Mouse (Mus musculus): ENCODE measurements at regions not wholly inside any gene's neighbourhood (a gene's known extent, or its start where the extent isn't known, plus 50 kb on each side); places are given as distances from the start of the nearest gene placed in this dataset.
A peak's percentile ranks its signal among the peaks of the same experiment; 100 is the strongest.

DNA sequence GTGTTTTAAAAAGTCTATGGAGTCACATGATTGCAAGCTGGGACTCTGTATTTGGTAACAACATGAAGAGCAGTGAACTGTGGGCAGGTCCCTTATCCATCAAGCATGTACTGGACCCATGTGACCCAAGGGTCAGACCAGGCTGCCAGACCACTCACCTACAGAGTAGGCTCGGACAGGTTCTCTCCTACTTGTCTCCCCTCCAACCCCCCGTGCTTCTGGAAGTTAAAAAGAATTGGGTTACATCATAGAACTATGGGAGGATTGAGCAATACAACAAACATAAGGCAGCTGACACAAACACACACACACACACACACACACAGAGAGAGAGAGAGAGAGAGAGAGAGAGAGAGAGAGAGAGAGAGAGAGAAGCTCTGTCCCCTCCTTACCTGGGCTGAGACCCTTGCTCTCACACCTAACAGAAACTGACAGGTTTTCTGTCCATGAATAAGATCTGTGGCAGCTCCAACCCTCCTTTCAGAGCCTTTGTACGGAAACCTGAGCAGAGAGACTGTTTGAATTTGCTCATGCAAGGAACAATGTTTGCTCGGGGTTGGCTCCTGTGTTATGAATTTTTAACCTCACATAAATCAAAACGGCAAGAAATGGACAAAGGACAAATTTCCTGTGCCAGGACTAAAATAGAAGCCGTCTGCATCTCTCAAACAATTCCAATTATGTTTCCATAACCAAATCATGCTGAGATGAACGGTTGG, 159.0 kb upstream of the Arl4c start:
- Histone ChIP-seq H3K36me3 (ENCODE audit: control insufficient read depth, insufficient read depth, low read length) (no peaks in the 10 kb centered on the region), H3K4me3 (ENCODE audit: insufficient read depth, low read depth, low read length) (peak overlapping the region; percentile 16; the same call in 1 of the 2 replicates), H3K27ac (ENCODE audit: insufficient read depth, low read depth, low read length) (peak overlapping the region; percentile 60), H3K27me3 (replicated peaks; ENCODE audit: control insufficient read depth, insufficient read depth, low read length) (no peaks in the 10 kb centered on the region), H3K4me1 (ENCODE audit: control insufficient read depth, insufficient read depth, low read length) (peaks cover 8% of the 10 kb centered on the region; the same call in 1 of the 2 replicates)
- WGBS: 29% methylated on average over 7 of the region's 7 CpGs
- TF ChIP-seq POLR2A (IDR thresholded peaks at IDR 0.05; ENCODE audit: low read depth, low read length) (no peak), CTCF (conservative IDR thresholded peaks at IDR 0.05; ENCODE audit: insufficient read depth, insufficient read length, low read depth, low read length) (no peak)
- peak; percentile 65 for DNase-seq

- no peaks in the 10 kb centered on the region for H3K36me3 ChIP-seq (ENCODE audit: control insufficient read depth, insufficient read depth, low read length)
- peaks cover 8% of the 10 kb centered on the region; the same call in 1 of the 2 replicates for H3K4me1 ChIP-seq (ENCODE audit: control insufficient read depth, insufficient read depth, low read length)
- no peak for DNase-seq
- H3K27ac ChIP-seq (ENCODE audit: insufficient read depth, low read depth, low read length): peak overlapping the region; percentile 60
- 56% methylated on average over 4 of the region's 4 CpGs for WGBS
- H3K27me3 ChIP-seq (replicated peaks; ENCODE audit: control insufficient read depth, insufficient read depth, low read length): no peaks in the 10 kb centered on the region
- TF ChIP-seq CTCF (conservative IDR thresholded peaks at IDR 0.05; ENCODE audit: insufficient read depth, insufficient read length, low read depth, low read length) (no peak), POLR2A (IDR thresholded peaks at IDR 0.05; ENCODE audit: low read depth, low read length) (no peak)
- no peak overlapping the region for H3K4me3 ChIP-seq (ENCODE audit: insufficient read depth, low read depth, low read length)
Observed at GRCm38 (mm10) chr1:88861590-88861935, 159.5 kb upstream of the Arl4c start.

DNA sequence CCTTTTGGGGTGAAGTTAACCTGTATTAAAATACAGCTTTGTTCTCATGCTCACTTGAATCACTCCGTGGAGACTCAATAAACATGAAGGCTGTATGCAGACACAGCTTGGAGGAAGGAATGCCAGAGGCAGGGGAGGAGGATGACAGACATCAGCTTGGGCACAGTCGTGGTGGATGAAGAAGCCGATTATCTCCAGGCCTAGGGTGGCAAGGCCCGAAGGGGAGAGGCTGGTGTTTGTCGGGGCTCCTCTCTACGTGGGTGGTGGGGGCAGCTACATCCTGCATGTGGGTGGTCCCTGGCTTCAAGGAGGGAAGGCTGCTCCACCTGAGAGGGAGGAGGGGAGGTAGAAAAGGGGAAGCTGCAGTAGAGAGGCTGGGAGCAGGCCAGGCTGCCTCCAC, 163.4 kb upstream of the Arl4c start:
- H3K4me3 ChIP-seq (ENCODE audit: insufficient read depth, low read depth, low read length): no peak overlapping the region
- no peaks in the 10 kb centered on the region for H3K27me3 ChIP-seq (replicated peaks; ENCODE audit: control insufficient read depth, insufficient read depth, low read length)
- DNase-seq: no peak
- H3K27ac ChIP-seq (ENCODE audit: insufficient read depth, low read depth, low read length): no peak overlapping the region
- TF ChIP-seq POLR2A (IDR thresholded peaks at IDR 0.05; ENCODE audit: low read depth, low read length) (no peak), CTCF (conservative IDR thresholded peaks at IDR 0.05; ENCODE audit: insufficient read depth, insufficient read length, low read depth, low read length) (no peak)
- no peaks in the 10 kb centered on the region for H3K36me3 ChIP-seq (ENCODE audit: control insufficient read depth, insufficient read depth, low read length)
- peaks cover 8% of the 10 kb centered on the region; the same call in 1 of the 2 replicates for H3K4me1 ChIP-seq (ENCODE audit: control insufficient read depth, insufficient read depth, low read length)
- WGBS: 71% methylated on average over 6 of the region's 6 CpGs

DNA sequence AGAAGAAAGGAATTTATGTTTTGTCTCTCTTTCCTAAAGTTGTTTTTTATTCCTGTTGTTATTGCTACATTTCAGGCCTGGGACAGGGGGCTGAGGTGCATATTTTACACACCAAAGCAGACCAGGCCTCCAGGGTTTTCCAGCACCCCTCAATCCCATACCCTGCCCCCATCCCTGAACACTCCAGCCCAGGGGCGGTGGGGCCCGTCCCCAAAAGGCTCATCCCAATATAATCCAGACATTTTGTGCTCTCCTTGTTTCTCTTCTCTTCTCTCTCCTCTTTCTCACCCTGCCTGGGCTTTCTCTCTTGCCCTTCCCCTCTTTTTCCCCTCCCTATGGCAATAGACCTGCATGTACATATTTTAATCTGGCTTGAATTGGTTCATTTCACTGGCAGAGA, 164.6 kb upstream of the Arl4c start:
- 95% methylated on average over 2 of the region's 2 CpGs for WGBS
- H3K27me3 ChIP-seq (replicated peaks; ENCODE audit: control insufficient read depth, insufficient read depth, low read length): no peaks in the 10 kb centered on the region

GRCm38 (mm10) chr1:88867138-88867537, 165.1 kb upstream of the Arl4c start:
- DNase-seq: no peak
- no peaks in the 10 kb centered on the region for H3K27me3 ChIP-seq (replicated peaks; ENCODE audit: control insufficient read depth, insufficient read depth, low read length)
- no peak overlapping the region for H3K4me3 ChIP-seq (ENCODE audit: insufficient read depth, low read depth, low read length)
- WGBS: 74% methylated on average over 3 of the region's 3 CpGs
- H3K4me1 ChIP-seq (ENCODE audit: control insufficient read depth, insufficient read depth, low read length): no peaks in the 10 kb centered on the region
- H3K27ac ChIP-seq (ENCODE audit: insufficient read depth, low read depth, low read length): no peak overlapping the region
- H3K36me3 ChIP-seq (ENCODE audit: control insufficient read depth, insufficient read depth, low read length): no peaks in the 10 kb centered on the region
- no peak for TF ChIP-seq CTCF (conservative IDR thresholded peaks at IDR 0.05; ENCODE audit: insufficient read depth, insufficient read length, low read depth, low read length)
- TF ChIP-seq POLR2A (IDR thresholded peaks at IDR 0.05; ENCODE audit: low read depth, low read length): no peak

More for the DNA sequence above, 164.6 kb upstream of the Arl4c start:
- no peak overlapping the region for H3K27ac ChIP-seq (ENCODE audit: insufficient read depth, low read depth, low read length)
- H3K36me3 ChIP-seq (ENCODE audit: control insufficient read depth, insufficient read depth, low read length): no peaks in the 10 kb centered on the region
- no peak for DNase-seq
- TF ChIP-seq CTCF (conservative IDR thresholded peaks at IDR 0.05; ENCODE audit: insufficient read depth, insufficient read length, low read depth, low read length) (no peak), POLR2A (IDR thresholded peaks at IDR 0.05; ENCODE audit: low read depth, low read length) (no peak)
- no peak overlapping the region for H3K4me3 ChIP-seq (ENCODE audit: insufficient read depth, low read depth, low read length)
- no peaks in the 10 kb centered on the region for H3K4me1 ChIP-seq (ENCODE audit: control insufficient read depth, insufficient read depth, low read length)

DNA sequence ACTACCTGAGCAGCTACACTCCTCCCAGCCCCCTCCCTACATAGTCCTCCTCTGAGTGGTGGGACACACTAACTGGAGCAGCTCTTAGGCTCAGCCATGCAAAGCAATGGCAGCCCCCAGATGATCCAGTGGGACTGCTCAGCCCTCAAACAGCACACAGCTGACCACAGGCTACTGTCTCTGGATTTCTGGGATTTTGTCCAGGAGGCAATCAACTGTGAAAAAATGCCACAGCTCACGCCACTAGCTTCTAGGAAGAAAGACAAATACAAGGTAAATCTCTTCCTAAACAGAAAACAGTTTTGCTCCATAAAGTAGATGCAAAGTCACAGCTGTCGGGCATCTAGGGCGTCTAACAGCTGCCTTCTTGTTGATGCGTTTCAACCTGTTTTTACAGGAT, 167.9 kb upstream of the Arl4c start:
- H3K27ac ChIP-seq (ENCODE audit: insufficient read depth, low read depth, low read length): no peak overlapping the region
- no peaks in the 10 kb centered on the region for H3K36me3 ChIP-seq (ENCODE audit: control insufficient read depth, insufficient read depth, low read length)
- H3K27me3 ChIP-seq (replicated peaks; ENCODE audit: control insufficient read depth, insufficient read depth, low read length): no peaks in the 10 kb centered on the region
- 36% methylated on average over 4 of the region's 4 CpGs for WGBS
- no peak overlapping the region for H3K4me3 ChIP-seq (ENCODE audit: insufficient read depth, low read depth, low read length)
- TF ChIP-seq CTCF (conservative IDR thresholded peaks at IDR 0.05; ENCODE audit: insufficient read depth, insufficient read length, low read depth, low read length) (no peak), POLR2A (IDR thresholded peaks at IDR 0.05; ENCODE audit: low read depth, low read length) (no peak)
- 0 out of 2 replicates have a peak, but pooled peaks cover under 1% of the 10 kb centered on the region for H3K4me1 ChIP-seq (ENCODE audit: control insufficient read depth, insufficient read depth, low read length)
- peak; percentile 81 for DNase-seq

DNA sequence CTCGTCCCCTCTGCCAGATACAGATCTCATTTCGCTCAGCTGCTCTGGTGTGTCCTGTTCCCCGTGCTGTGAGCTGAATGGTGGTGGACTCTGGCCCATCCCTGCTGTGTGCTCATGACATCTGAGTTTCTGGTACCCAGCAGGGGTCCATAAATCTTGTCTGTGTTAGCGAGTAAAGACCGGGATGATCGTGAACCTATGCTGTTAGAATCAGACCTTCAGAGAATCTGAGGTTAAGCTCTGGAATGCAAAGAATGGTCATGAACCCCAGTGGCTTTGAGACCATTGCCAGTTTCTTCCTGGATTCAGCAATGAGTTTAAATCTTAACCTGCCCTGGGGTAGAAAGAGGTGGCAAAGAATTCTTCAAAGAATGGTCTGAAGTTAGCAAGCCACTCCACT, 173.3 kb upstream of the Arl4c start:
- TF ChIP-seq CTCF (conservative IDR thresholded peaks at IDR 0.05; ENCODE audit: insufficient read depth, insufficient read length, low read depth, low read length) (no peak), POLR2A (IDR thresholded peaks at IDR 0.05; ENCODE audit: low read depth, low read length) (no peak)
- H3K36me3 ChIP-seq (ENCODE audit: control insufficient read depth, insufficient read depth, low read length): no peaks in the 10 kb centered on the region
- H3K4me3 ChIP-seq (ENCODE audit: insufficient read depth, low read depth, low read length): no peak overlapping the region
- 0 out of 2 replicates have a peak overlapping the region, but pooled peaks have one; percentile 24 for H3K27ac ChIP-seq (ENCODE audit: insufficient read depth, low read depth, low read length)
- peak; percentile 54 for DNase-seq
- H3K4me1 ChIP-seq (ENCODE audit: control insufficient read depth, insufficient read depth, low read length): peaks cover 9% of the 10 kb centered on the region
- H3K27me3 ChIP-seq (replicated peaks; ENCODE audit: control insufficient read depth, insufficient read depth, low read length): no peaks in the 10 kb centered on the region
- 22% methylated on average over 6 of the region's 6 CpGs for WGBS

Data from kidney, adult 2 months (tissue).